Mouse (Mus musculus): ENCODE data around the gene Smyd4.

Smyd4 gene

GRCm38 (mm10) chr11:75348199-75348889 is at the start of gene Smyd4, which contains the start of gene Rpa1:
TSS of gene Smyd4 (plus strand) at chr11:75348433.
TSS of gene Rpa1 (minus strand) at chr11:75348324.
- DNase-seq (ENCODE audit: low spot score in 2 of 2): peak; percentile 87 to 93

- no peak for DNase-seq (ENCODE audit: low spot score in 2 of 2)
These were observed 49.7 kb upstream of the Smyd4 start for GRCm38 (mm10) chr11:75298491-75298890.

- no peak for DNase-seq (ENCODE audit: low spot score in 2 of 2)
These were observed 48.4 kb upstream of the Smyd4 start for GRCm38 (mm10) chr11:75299786-75300185.

GRCm38 (mm10) chr11:75300954-75301353 is 47.3 kb upstream of the Smyd4 start:
- no peak for DNase-seq (ENCODE audit: low spot score in 2 of 2)

- DNase-seq (ENCODE audit: low spot score in 2 of 2): no peak
These were observed 43.4 kb upstream of the Smyd4 start for GRCm38 (mm10) chr11:75304797-75305196.

GRCm38 (mm10) chr11:75308650-75309049 is 39.6 kb upstream of the Smyd4 start:
- no peak for DNase-seq (ENCODE audit: low spot score in 2 of 2)

- no peak for DNase-seq (ENCODE audit: low spot score in 2 of 2)
These were observed 37.4 kb upstream of the Smyd4 start for GRCm38 (mm10) chr11:75310813-75311212.

GRCm38 (mm10) chr11:75311751-75312150 is 36.5 kb upstream of the Smyd4 start:
- no peak for DNase-seq (ENCODE audit: low spot score in 2 of 2)

- no peak for DNase-seq (ENCODE audit: low spot score in 2 of 2)
These were observed 34.4 kb upstream of the Smyd4 start for GRCm38 (mm10) chr11:75313834-75314233.

- DNase-seq (ENCODE audit: low spot score in 2 of 2): no peak
These were observed 29.6 kb upstream of the Smyd4 start for GRCm38 (mm10) chr11:75318351-75319221.

GRCm38 (mm10) chr11:75319246-75319645 is 29.0 kb upstream of the Smyd4 start:
- DNase-seq (ENCODE audit: low spot score in 2 of 2): no peak

GRCm38 (mm10) chr11:75323326-75323737 is 24.9 kb upstream of the Smyd4 start:
- no peak for DNase-seq (ENCODE audit: low spot score in 2 of 2)

- DNase-seq (ENCODE audit: low spot score in 2 of 2): no peak
These were observed 23.8 kb upstream of the Smyd4 start for GRCm38 (mm10) chr11:75324433-75324832.

GRCm38 (mm10) chr11:75325116-75325968 is 22.9 kb upstream of the Smyd4 start:
- no peak for DNase-seq (ENCODE audit: low spot score in 2 of 2)

- DNase-seq (ENCODE audit: low spot score in 2 of 2): no peak
These were observed 22.3 kb upstream of the Smyd4 start for GRCm38 (mm10) chr11:75325969-75326311.

GRCm38 (mm10) chr11:75336676-75337075 is 11.6 kb upstream of the Smyd4 start:
- no peak for DNase-seq (ENCODE audit: low spot score in 2 of 2)

- DNase-seq (ENCODE audit: low spot score in 2 of 2): no peak
These were observed 11.0 kb upstream of the Smyd4 start for GRCm38 (mm10) chr11:75337246-75337645.

- no peak for DNase-seq (ENCODE audit: low spot score in 2 of 2)
These were observed 8.2 kb upstream of the Smyd4 start for GRCm38 (mm10) chr11:75340076-75340475.

GRCm38 (mm10) chr11:75340698-75341345 is 7.4 kb upstream of the Smyd4 start:
- no peak for DNase-seq (ENCODE audit: low spot score in 2 of 2)

GRCm38 (mm10) chr11:75343096-75343495 is 5.1 kb upstream of the Smyd4 start:
- DNase-seq (ENCODE audit: low spot score in 2 of 2): no peak

GRCm38 (mm10) chr11:75344163-75344562 is 4.1 kb upstream of the Smyd4 start:
- DNase-seq (ENCODE audit: low spot score in 2 of 2): no peak

- no peak for DNase-seq (ENCODE audit: low spot score in 2 of 2)
These were observed 3.5 kb upstream of the Smyd4 start for GRCm38 (mm10) chr11:75344716-75345115.
